Mouse (Mus musculus) bone marrow, adult 2 months (tissue): Measurements from ENCODE around the gene Eef1a2. TPM values are rescaled to one million over a fixed set of nuclear protein-coding genes. Genes with fewer than 3 reads are reported as not detected.

Experiments
- H3K27ac ChIP-seq: fragments of 200-500 bp; 2 replicates; pipeline ENCODE4 v1.5.1; 2012; ENCODE audit warnings: low read depth, mild to moderate bottlenecking, control low read depth, inconsistent platforms, low read length; ENCODE audit not compliant: control insufficient read depth, poor library complexity, insufficient read depth
- H3K4me1 ChIP-seq: fragments of 200-500 bp; 2 replicates; pipeline ENCODE4 v1.6.1; 2011; ENCODE audit warnings: low read length; ENCODE audit not compliant: control insufficient read depth, insufficient read depth
- H3K4me3 ChIP-seq: fragments of 200-500 bp; replicated peaks from 2 replicates; pipeline ENCODE3; 2011; ENCODE audit warnings: mild to moderate bottlenecking, low read depth, low read length, control low read depth; ENCODE audit not compliant: control insufficient read depth
- CTCF ChIP-seq: fragments of 200-500 bp; IDR thresholded peaks from 2 replicates; pipeline ENCODE4 v1.5.1; 2011; ENCODE audit warnings: low read length, control low read depth; ENCODE audit not compliant: control insufficient read depth, insufficient read depth
- POLR2A ChIP-seq: fragments of 200-500 bp; IDR thresholded peaks from 2 replicates; pipeline ENCODE4 v1.6.1; 2011; ENCODE audit warnings: low read depth, mild to moderate bottlenecking, control low read depth, low read length, borderline replicate concordance; ENCODE audit not compliant: control insufficient read depth
- WGBS: fragments of 180-500 bp; shearing (Covaris S2); methylation state at CpG from one replicate; pipeline ENCODE4 v1.1.7; 2018; 5-methylcytosine and 5-hydroxymethylcytosine counted together
- polyA plus RNA-seq: library from polyadenylated mRNA; stranded (reverse); fragments of >200 nt; gene quantifications from 2 replicates; pipeline ENCODE4 v1.2.4, GENCODE M21; 2011; ENCODE audit warnings: low replicate concordance; ENCODE audit not compliant: missing spikeins, insufficient read depth, insufficient read length

The Eef1a2 gene
- polyA plus RNA-seq, 1 experiment: 0.97 TPM

DNA sequence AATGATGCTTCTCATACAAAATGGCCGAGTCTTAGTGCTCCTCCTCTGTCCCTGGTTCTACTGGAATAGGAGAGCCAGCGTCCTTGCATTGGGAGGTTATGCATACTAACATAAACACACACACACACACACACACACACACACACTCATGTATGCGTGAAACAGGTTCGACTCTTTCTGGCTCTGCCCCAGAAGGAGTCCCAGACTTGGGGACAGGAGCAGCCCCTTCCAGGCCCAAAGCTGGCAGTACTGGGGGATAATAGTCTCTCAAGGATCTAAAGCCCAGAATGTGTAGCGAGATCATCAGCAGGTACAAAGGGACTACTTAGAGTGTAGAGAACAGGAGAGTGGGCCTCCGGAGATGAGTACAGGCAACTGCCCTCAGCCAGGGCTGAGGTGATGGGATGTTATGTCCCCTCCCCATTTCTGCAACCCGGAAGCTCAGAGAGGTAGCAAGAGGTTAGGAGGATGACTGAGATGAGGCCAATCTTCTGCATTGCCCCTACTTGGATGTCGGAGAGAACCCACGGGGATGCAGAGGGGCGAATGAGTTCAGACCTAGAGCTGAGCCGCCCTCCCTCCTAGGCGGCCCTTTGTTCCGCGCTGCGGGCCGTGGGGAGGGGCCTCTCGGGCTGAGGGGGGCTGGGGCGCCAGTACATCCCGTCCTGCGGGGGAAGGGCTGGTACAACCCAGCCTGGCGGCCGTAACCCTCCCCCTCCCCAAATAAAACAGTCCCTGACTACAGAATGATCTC is 22.8 kb downstream of the Eef1a2 start:
- no peak overlapping the region for H3K4me3 ChIP-seq
- WGBS: 12% methylated on average over 22 of the region's 22 CpGs

DNA sequence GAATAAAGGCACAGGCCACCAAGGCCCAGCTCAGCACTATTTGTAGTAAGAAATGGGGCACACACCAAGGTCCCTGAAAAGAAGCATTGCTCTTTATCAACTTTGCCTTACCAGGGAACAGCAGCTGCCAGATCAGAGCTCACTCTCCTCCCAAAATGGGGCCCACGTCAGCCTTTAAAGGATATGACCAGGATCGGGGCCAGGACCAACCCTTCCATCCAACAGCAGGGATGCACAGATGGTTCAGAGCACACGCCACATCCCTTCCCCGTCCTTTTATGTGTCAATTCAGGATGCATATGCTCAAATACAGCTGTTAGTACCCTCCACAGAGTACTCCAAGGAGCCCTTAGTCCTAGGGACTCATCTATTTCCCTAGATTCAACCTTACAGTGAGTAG is 26.6 kb downstream of the Eef1a2 start:
- no peak overlapping the region for H3K27ac ChIP-seq
- TF ChIP-seq POLR2A (no peak), CTCF (no peak)
- 66% methylated on average over 4 of the region's 4 CpGs for WGBS
- no peaks in the 10 kb centered on the region for H3K4me1 ChIP-seq
- no peak overlapping the region for H3K4me3 ChIP-seq

More for the DNA sequence above, 22.8 kb downstream of the Eef1a2 start:
- H3K27ac ChIP-seq: no peak overlapping the region
- TF ChIP-seq POLR2A: no peak
- no peak for TF ChIP-seq CTCF
- H3K4me1 ChIP-seq: no peaks in the 10 kb centered on the region

DNA sequence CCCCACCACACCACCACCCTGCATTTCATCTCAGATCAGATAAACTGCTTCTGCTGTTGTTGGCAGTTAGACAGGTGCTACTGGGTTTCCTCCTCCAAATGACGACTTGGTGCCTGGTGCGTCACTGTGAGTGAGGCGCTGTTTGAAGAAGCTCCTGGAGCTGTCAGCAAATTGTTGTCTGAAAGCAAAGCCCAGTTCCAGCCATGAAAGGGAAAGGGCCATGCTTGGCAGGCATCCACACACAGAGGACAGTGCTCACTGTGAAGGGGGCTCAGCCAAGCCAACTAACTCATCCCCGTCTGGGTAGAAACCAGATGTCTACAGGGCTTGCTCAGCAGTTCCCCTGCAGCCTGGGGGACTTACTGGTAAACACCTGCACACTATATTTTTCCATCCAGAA is 27.9 kb downstream of the Eef1a2 start:
- no peak for TF ChIP-seq POLR2A
- no peak for TF ChIP-seq CTCF
- 64% methylated on average over 4 of the region's 4 CpGs for WGBS
- H3K4me3 ChIP-seq: no peak overlapping the region
- H3K4me1 ChIP-seq: no peaks in the 10 kb centered on the region
- no peak overlapping the region for H3K27ac ChIP-seq

DNA sequence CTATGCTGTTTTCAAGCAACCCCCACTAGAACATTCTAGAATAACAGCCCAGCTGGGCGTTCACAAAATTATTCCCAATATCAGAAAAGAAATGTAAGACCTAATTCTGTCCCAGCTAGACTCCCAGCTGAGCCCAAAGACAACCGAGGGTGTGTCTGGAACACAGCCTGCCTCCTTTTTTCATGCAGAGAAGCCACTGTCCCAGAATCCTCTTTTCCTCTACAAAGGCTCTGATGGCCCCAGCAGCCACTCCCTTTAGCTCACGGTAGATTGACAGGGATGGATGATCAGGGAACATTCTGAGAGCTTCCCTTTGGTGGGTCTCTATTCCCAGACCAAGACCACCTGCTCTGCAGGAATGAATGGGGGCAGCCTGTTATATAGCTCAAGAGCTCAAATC is 29.0 kb downstream of the Eef1a2 start:
- 40% methylated on average over 3 of the region's 3 CpGs for WGBS
- Histone ChIP-seq H3K4me1 (no peaks in the 10 kb centered on the region), H3K4me3 (no peak overlapping the region), H3K27ac (no peak overlapping the region)
- TF ChIP-seq POLR2A (no peak), CTCF (no peak)

DNA sequence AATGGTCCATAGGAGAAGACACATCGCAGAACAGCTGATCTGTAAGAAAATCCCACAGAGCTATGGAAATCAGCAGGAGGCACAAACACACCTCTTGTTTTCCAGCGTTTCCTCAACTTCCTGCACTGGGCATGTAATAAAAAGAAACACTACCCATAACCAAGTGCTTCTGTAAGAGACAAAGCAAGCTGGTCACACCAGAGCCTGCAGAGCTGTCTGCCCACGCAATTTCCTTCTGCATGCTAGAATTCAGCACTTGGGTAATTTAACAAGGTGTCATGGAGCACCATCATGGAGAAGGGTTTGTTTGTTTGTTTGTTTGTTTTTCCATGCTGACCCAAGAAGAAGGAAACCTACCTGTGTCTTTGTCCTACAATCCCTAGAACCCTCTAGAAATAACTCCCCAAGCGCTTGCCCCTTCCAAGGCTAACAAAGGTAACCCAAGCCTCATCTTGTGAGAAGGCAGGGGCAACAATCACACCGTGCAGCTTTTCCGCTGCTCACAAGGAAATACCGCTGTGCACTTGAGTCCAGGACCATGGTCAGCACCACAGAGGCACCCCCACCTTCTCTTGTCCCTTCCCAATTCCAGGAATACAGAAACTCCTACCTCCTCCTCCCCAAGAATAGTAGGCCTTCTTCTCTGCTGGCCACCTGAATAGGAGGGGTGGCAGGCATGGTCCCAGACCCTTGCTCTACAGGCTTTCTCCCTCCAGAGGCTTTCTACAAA is 30.9 kb downstream of the Eef1a2 start:
- 39% methylated on average over 7 of the region's 7 CpGs for WGBS
- H3K27ac ChIP-seq: no peak overlapping the region
- TF ChIP-seq CTCF: no peak
- TF ChIP-seq POLR2A: no peak
- no peak overlapping the region for H3K4me3 ChIP-seq
- H3K4me1 ChIP-seq: no peaks in the 10 kb centered on the region

DNA sequence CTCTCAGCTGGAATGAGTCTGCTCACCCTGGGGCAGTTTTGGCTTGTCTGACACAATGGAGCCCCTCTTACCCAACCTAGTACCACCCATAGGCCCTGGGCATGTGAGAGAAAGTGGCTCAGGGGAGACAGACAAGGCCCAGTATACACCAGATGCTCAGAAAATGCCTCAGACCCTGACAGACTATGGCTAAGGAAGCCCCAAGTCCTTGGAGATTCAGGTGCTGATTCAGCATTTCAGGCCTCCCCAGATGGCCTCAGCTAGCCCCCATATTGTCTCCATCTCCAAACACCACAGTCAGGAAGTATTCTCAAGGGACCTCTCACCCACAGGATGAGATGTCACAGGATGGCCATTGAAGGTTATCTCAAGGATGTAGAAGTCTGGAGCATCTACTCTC is 34.2 kb downstream of the Eef1a2 start:
- TF ChIP-seq POLR2A (no peak), CTCF (no peak)

DNA sequence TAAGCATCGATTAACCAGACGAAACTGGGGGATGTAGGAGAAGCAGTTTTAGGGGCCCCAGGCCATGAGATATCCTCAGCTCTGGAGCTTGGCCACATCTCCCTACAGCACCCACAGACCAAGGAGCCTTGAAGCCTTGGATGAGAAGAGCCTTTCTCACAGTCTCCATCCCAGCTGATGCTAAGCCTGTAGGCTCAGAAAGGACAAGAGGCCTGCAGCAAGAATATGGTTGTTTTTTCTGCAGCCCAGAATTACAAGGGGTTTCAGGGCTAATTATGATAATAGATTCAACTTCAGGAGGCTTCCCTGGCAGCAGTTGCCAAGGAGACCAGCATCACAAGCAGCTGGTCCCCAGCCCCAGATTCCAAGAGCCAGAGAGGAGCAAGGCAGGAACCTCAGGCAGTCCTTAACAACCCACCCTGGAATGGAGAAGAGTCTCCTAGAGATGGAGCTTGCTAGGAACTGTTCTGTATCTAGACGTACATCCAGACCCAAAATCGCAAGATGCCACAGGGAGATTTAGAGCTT is 35.8 kb downstream of the Eef1a2 start:
- TF ChIP-seq POLR2A: no peak
- no peaks in the 10 kb centered on the region for H3K4me1 ChIP-seq
- no peak overlapping the region for H3K4me3 ChIP-seq
- WGBS: 76% methylated on average over 4 of the region's 4 CpGs
- no peak overlapping the region for H3K27ac ChIP-seq

More for the DNA sequence above, 34.2 kb downstream of the Eef1a2 start:
- H3K4me3 ChIP-seq: no peak overlapping the region
- H3K4me1 ChIP-seq: no peaks in the 10 kb centered on the region
- no peak overlapping the region for H3K27ac ChIP-seq

DNA sequence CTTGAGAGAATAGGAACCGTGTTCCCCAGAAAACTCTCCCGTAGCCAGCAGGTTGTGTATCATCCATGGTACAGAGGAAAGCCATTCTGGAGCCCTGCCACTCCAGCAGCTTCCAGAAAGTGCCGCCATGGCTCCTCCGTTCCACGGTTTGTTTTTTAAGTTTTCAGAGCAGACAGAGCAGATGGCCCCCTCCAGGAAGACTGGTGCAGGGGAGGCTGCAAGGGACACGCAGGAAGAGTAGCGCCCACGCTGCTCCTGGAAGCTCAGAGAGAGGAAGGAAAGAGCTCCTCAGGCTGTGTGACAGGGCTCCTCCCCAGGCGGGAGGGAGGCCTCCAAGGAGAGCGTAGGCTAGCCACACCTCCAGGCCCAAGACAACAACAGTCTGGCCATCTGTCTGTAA is 36.9 kb downstream of the Eef1a2 start:
- Histone ChIP-seq H3K4me1 (no peaks in the 10 kb centered on the region), H3K27ac (no peak overlapping the region), H3K4me3 (no peak overlapping the region)
- TF ChIP-seq CTCF (no peak), POLR2A (no peak)
- 23% methylated on average over 10 of the region's 10 CpGs for WGBS
